Mouse (Mus musculus) hindbrain, embryonic 10.5 days (tissue): ENCODE measurements at regions not wholly inside any gene's neighbourhood (a gene's known extent, or its start where the extent isn't known, plus 50 kb on each side); places are given as distances from the start of the nearest gene placed in this dataset.

ENCODE experiments used
- DNase-seq: peaks from one replicate; pipeline ENCODE4 v3.0.0-alpha.2; 2017; ENCODE audit warnings: low spot score
- H3K27ac ChIP-seq: fragments of 300-500 bp; sonication (generic); 2 replicates; pipeline ENCODE4 v1.5.1; 2016; ENCODE audit warnings: mild to moderate bottlenecking, moderate library complexity
- H3K27me3 ChIP-seq: fragments of 300-500 bp; sonication (generic); 2 replicates; pipeline ENCODE4 v1.6.1; 2016; ENCODE audit warnings: mild to moderate bottlenecking; ENCODE audit not compliant: poor library complexity, insufficient read depth, severe bottlenecking
- H3K36me3 ChIP-seq: fragments of 300-500 bp; sonication (generic); 2 replicates; pipeline ENCODE4 v1.6.1; 2016; ENCODE audit warnings: mild to moderate bottlenecking, moderate library complexity
- H3K4me1 ChIP-seq: fragments of 300-500 bp; sonication (generic); replicated peaks from 2 replicates; pipeline ENCODE4 v1.6.1; 2016; ENCODE audit warnings: mild to moderate bottlenecking
- H3K4me3 ChIP-seq: fragments of 300-500 bp; sonication (generic); 2 replicates; pipeline ENCODE4 v1.5.1; 2016; ENCODE audit warnings: mild to moderate bottlenecking, moderate library complexity
- H3K9me3 ChIP-seq: fragments of 300-500 bp; sonication (generic); 2 replicates; pipeline ENCODE4 v1.6.1; 2016; ENCODE audit warnings: mild to moderate bottlenecking, moderate library complexity
- WGBS: fragments of 180-500 bp; shearing (Covaris S2); methylation state at CpG from one replicate; pipeline ENCODE4 v1.1.7; 2016; 5-methylcytosine and 5-hydroxymethylcytosine counted together

GRCm38 (mm10) chr4:106859476-106859875 lies 51.0 kb upstream of the Ssbp3 start:
- H3K4me3 ChIP-seq: no peak overlapping the region
- H3K4me1 ChIP-seq: peaks cover 85% of the 10 kb centered on the region
- no peaks in the 10 kb centered on the region for H3K9me3 ChIP-seq
- H3K36me3 ChIP-seq: no peaks in the 10 kb centered on the region
- DNase-seq: peak; percentile 47
- H3K27ac ChIP-seq: peak overlapping the region; percentile 64
- H3K27me3 ChIP-seq: no peaks in the 10 kb centered on the region

GRCm38 (mm10) chr4:106858357-106859088 lies 52.0 kb upstream of the Ssbp3 start:
- peak overlapping the region; percentile 66 for H3K27ac ChIP-seq
- no peaks in the 10 kb centered on the region for H3K36me3 ChIP-seq
- no peak overlapping the region for H3K4me3 ChIP-seq
- no peak for DNase-seq
- H3K9me3 ChIP-seq: no peaks in the 10 kb centered on the region
- 74% methylated on average over 13 of the region's 13 CpGs for WGBS
- H3K4me1 ChIP-seq: peaks cover 86% of the 10 kb centered on the region
- H3K27me3 ChIP-seq: no peaks in the 10 kb centered on the region

- Histone ChIP-seq H3K9me3 (no peaks in the 10 kb centered on the region), H3K4me1 (peaks cover 64% of the 10 kb centered on the region), H3K36me3 (no peaks in the 10 kb centered on the region), H3K27ac (peak overlapping the region; percentile 85), H3K4me3 (peak overlapping the region; percentile 26), H3K27me3 (no peaks in the 10 kb centered on the region)
- DNase-seq: peak; percentile 61
- 5% methylated on average over 19 of the region's 19 CpGs for WGBS
These were observed 51.0 kb upstream of the Acot11 start for GRCm38 (mm10) chr4:106855771-106856170.

- peak; percentile 74 for DNase-seq
- H3K27ac ChIP-seq: peak overlapping the region; percentile 85
- H3K4me1 ChIP-seq: peaks cover 53% of the 10 kb centered on the region
- no peaks in the 10 kb centered on the region for H3K9me3 ChIP-seq
- no peaks in the 10 kb centered on the region for H3K36me3 ChIP-seq
- H3K27me3 ChIP-seq: no peaks in the 10 kb centered on the region
- H3K4me3 ChIP-seq: peak overlapping the region; percentile 34
- WGBS: 1% methylated on average over 15 of the region's 15 CpGs
These were observed 49.8 kb upstream of the Acot11 start for GRCm38 (mm10) chr4:106854361-106855309.
